ENCODE assay signal across 8 mouse cellular contexts in genomic region chr4:132767914-132768876, GRCm38 (mm10). TPM values are rescaled to one million over a fixed set of nuclear protein-coding genes. Genes with fewer than 3 reads are reported as not detected.
A peak's percentile ranks its signal among the peaks of the same experiment; 100 is the strongest.
DNase-seq lines count a peak whose midpoint lies in the region; ATAC-seq lines count a peak whose summit lies in the region.

TSS of gene Rpa2 (plus strand) at chr4:132768332.

- DNase-seq in NIH3T3 (ENCODE audit: low read depth): peak; percentile 99
- peak; percentile 99 for DNase-seq in cerebellum, postnatal 10 days
- peak; percentile 97 to 98 for DNase-seq in frontal cortex, postnatal 10 days (ENCODE audit: low spot score in 2 of 2)
- peak; percentile 99 to 100 for DNase-seq in layer of hippocampus, postnatal 14 days (ENCODE audit: low spot score in 2 of 2)
- DNase-seq in lung, postnatal 14 days: peak; percentile 99
- peak; percentile 100 for DNase-seq in retina, adult 2 months (ENCODE audit: low read depth, low spot score)
- peak; percentile 97 for DNase-seq in thymus, postnatal 36 days

- peak; percentile 97 for ATAC-seq in hindbrain, embryonic 12.5 days (ENCODE audit: low FRiP score)

- H3K4me3 ChIP-seq in hindbrain, embryonic 12.5 days: peak within 1 kb of the TSS; percentile 87

- peak within 1 kb of the TSS; percentile 68 for H3K9ac ChIP-seq in hindbrain, embryonic 12.5 days

- peak within 1 kb of the TSS; percentile 48; the same call in 1 of the 2 replicates for H3K27ac ChIP-seq in hindbrain, embryonic 12.5 days

- H3K36me3 ChIP-seq in hindbrain, embryonic 12.5 days: peaks cover 27% of the 10 kb centered on the region

- under 1% methylated on average over 71 of the region's 71 CpGs for WGBS in hindbrain, embryonic 12.5 days

- H3K4me2 ChIP-seq in hindbrain, embryonic 12.5 days (replicated peaks): peak within 1 kb of the TSS; percentile 92

- H3K4me1 ChIP-seq in hindbrain, embryonic 12.5 days: peaks cover 12% of the 10 kb centered on the region

- H3K27me3 ChIP-seq in hindbrain, embryonic 12.5 days: no peaks in the 10 kb centered on the region

- no peaks in the 10 kb centered on the region for H3K9me3 ChIP-seq in hindbrain, embryonic 12.5 days (replicated peaks)

RNA-seq across cellular contexts. Expression of gene Rpa2, which starts in this region (rescaled TPM):
- polyA plus RNA-seq in hindbrain, embryonic 12.5 days (2016; fragmentation: Nextera tagmentation; extraction: Ambion mirVana): 74.5 and 83.1 TPM in 2 replicates
- total RNA-seq in layer of hippocampus, postnatal 14 days (2021): 10 to 100 TPM; 11.6 to 13.4 TPM

Comparison
In these comparisons a context has a peak if more than half of its experiments do, and no peak if none do; other contexts are left out.
1. Peak in every context shown above with its lines: DNase-seq, ATAC-seq, H3K4me3 ChIP-seq and H3K27ac ChIP-seq.